Mouse (Mus musculus): ENCODE data around the gene Rps6kc1. TPM values are rescaled to one million over a fixed set of nuclear protein-coding genes. Genes with fewer than 3 reads are reported as not detected.
A peak's percentile ranks its signal among the peaks of the same experiment; 100 is the strongest.
"Not testable (repeated sequence)": the region's sequence is repeated elsewhere in the genome, so short reads cannot be mapped to it uniquely, and the experiment has no call there.

Gene Rps6kc1
- polyA plus RNA-seq, 1 experiment from 2014 or later: 17.6 TPM

- Histone ChIP-seq H3K9me3 (replicated peaks; ENCODE audit: control insufficient read depth, low read length) (no peaks in the 10 kb centered on the region), H3K27ac (replicated peaks; ENCODE audit: low read depth, low read length) (no peak overlapping the region), H3K4me2 (ENCODE audit: low read depth, low read length) (no peak overlapping the region), H3K4me1 (ENCODE audit: control insufficient read depth, insufficient read depth, low read length) (no peaks in the 10 kb centered on the region), H3K36me3 (replicated peaks; ENCODE audit: control insufficient read depth, insufficient read depth, low read depth, low read length) (peaks cover 5% of the 10 kb centered on the region), H3K9ac (replicated peaks; ENCODE audit: low read length) (no peak overlapping the region), H3K27me3 (ENCODE audit: control insufficient read depth, insufficient read depth, low read length) (no peaks in the 10 kb centered on the region), H3K4me3 (ENCODE audit: low read depth, low read length) (no peak overlapping the region)
- no peak for DNase-seq (ENCODE audit: low spot score)
- ATAC-seq (replicated peaks; ENCODE audit: insufficient number of reproducible peaks, low FRiP score, low TSS enrichment, low read depth): no peak
- WGBS: 84% methylated on average over 7 of the region's 7 CpGs
Observed at GRCm38 (mm10) chr1:190939803-190940202, 28.2 kb upstream of the Rps6kc1 start.

GRCm38 (mm10) chr1:190930181-190930580, 18.6 kb upstream of the Rps6kc1 start:
- no peak for DNase-seq (ENCODE audit: low spot score)
- ATAC-seq (replicated peaks; ENCODE audit: insufficient number of reproducible peaks, low FRiP score, low TSS enrichment, low read depth): no peak
- Histone ChIP-seq H3K4me3 (ENCODE audit: low read depth, low read length) (no peak overlapping the region), H3K9ac (replicated peaks; ENCODE audit: low read length) (no peak overlapping the region), H3K27ac (replicated peaks; ENCODE audit: low read depth, low read length) (no peak overlapping the region), H3K4me2 (ENCODE audit: low read depth, low read length) (no peak overlapping the region), H3K36me3 (replicated peaks; ENCODE audit: control insufficient read depth, insufficient read depth, low read depth, low read length) (no peaks in the 10 kb centered on the region; the same call in 1 of the 2 replicates), H3K4me1 (ENCODE audit: control insufficient read depth, insufficient read depth, low read length) (no peaks in the 10 kb centered on the region), H3K9me3 (replicated peaks; ENCODE audit: control insufficient read depth, low read length) (no peaks in the 10 kb centered on the region), H3K27me3 (ENCODE audit: control insufficient read depth, insufficient read depth, low read length) (no peaks in the 10 kb centered on the region)
- 86% methylated on average over 6 of the region's 6 CpGs for WGBS

- H3K4me2 ChIP-seq (ENCODE audit: low read depth, low read length): peak overlapping the region; percentile 60
- ATAC-seq (replicated peaks; ENCODE audit: insufficient number of reproducible peaks, low FRiP score, low TSS enrichment, low read depth): 0 out of 2 replicates have a peak, but pooled peaks have one; percentile 34
- 9% methylated on average over 27 of the region's 27 CpGs for WGBS
- no peaks in the 10 kb centered on the region for H3K9me3 ChIP-seq (replicated peaks; ENCODE audit: control insufficient read depth, low read length)
- DNase-seq (ENCODE audit: low spot score): peak; percentile 21
- peak overlapping the region; percentile 79 for H3K4me3 ChIP-seq (ENCODE audit: low read depth, low read length)
- H3K36me3 ChIP-seq (replicated peaks; ENCODE audit: control insufficient read depth, insufficient read depth, low read depth, low read length): no peaks in the 10 kb centered on the region
- peak overlapping the region; percentile 96 for H3K9ac ChIP-seq (replicated peaks; ENCODE audit: low read length)
- H3K27me3 ChIP-seq (ENCODE audit: control insufficient read depth, insufficient read depth, low read length): no peaks in the 10 kb centered on the region
- H3K27ac ChIP-seq (replicated peaks; ENCODE audit: low read depth, low read length): peak overlapping the region; percentile 96
- H3K4me1 ChIP-seq (ENCODE audit: control insufficient read depth, insufficient read depth, low read length): no peaks in the 10 kb centered on the region
Observed at GRCm38 (mm10) chr1:190929010-190929695, 17.6 kb upstream of the Rps6kc1 start.

- Histone ChIP-seq H3K9ac (replicated peaks; ENCODE audit: low read length) (peak overlapping the region; percentile 96), H3K4me1 (ENCODE audit: control insufficient read depth, insufficient read depth, low read length) (no peaks in the 10 kb centered on the region), H3K9me3 (replicated peaks; ENCODE audit: control insufficient read depth, low read length) (no peaks in the 10 kb centered on the region), H3K4me2 (ENCODE audit: low read depth, low read length) (peak overlapping the region; percentile 60), H3K36me3 (replicated peaks; ENCODE audit: control insufficient read depth, insufficient read depth, low read depth, low read length) (no peaks in the 10 kb centered on the region), H3K4me3 (ENCODE audit: low read depth, low read length) (peak overlapping the region; percentile 79), H3K27ac (replicated peaks; ENCODE audit: low read depth, low read length) (peak overlapping the region; percentile 96), H3K27me3 (ENCODE audit: control insufficient read depth, insufficient read depth, low read length) (no peaks in the 10 kb centered on the region)
- under 1% methylated on average over 54 of the region's 79 CpGs for WGBS
- ATAC-seq (replicated peaks; ENCODE audit: insufficient number of reproducible peaks, low FRiP score, low TSS enrichment, low read depth) (peak; percentile 96), DNase-seq (ENCODE audit: low spot score) (peak; percentile 97)
Observed at GRCm38 (mm10) chr1:190928370-190929009, 16.9 kb upstream of the Rps6kc1 start.

- H3K4me1 ChIP-seq (ENCODE audit: control insufficient read depth, insufficient read depth, low read length): no peaks in the 10 kb centered on the region
- ATAC-seq (replicated peaks; ENCODE audit: insufficient number of reproducible peaks, low FRiP score, low TSS enrichment, low read depth) (no peak), DNase-seq (ENCODE audit: low spot score) (no peak)
- H3K9ac ChIP-seq (replicated peaks; ENCODE audit: low read length): peak overlapping the region; percentile 96
- H3K27ac ChIP-seq (replicated peaks; ENCODE audit: low read depth, low read length): 0 out of 2 replicates have a peak overlapping the region, but pooled peaks have one; percentile 1
- no peaks in the 10 kb centered on the region for H3K27me3 ChIP-seq (ENCODE audit: control insufficient read depth, insufficient read depth, low read length)
- H3K4me3 ChIP-seq (ENCODE audit: low read depth, low read length): peak overlapping the region; percentile 79
- H3K4me2 ChIP-seq (ENCODE audit: low read depth, low read length): peak overlapping the region; percentile 50
- WGBS: 24% methylated on average over 16 of the region's 16 CpGs
- no peaks in the 10 kb centered on the region for H3K36me3 ChIP-seq (replicated peaks; ENCODE audit: control insufficient read depth, insufficient read depth, low read depth, low read length)
- no peaks in the 10 kb centered on the region for H3K9me3 ChIP-seq (replicated peaks; ENCODE audit: control insufficient read depth, low read length)
Observed at GRCm38 (mm10) chr1:190927751-190928369, 16.3 kb upstream of the Rps6kc1 start.

- Histone ChIP-seq H3K4me3 (ENCODE audit: low read depth, low read length) (no peak overlapping the region), H3K4me1 (ENCODE audit: control insufficient read depth, insufficient read depth, low read length) (no peaks in the 10 kb centered on the region), H3K9me3 (replicated peaks; ENCODE audit: control insufficient read depth, low read length) (no peaks in the 10 kb centered on the region), H3K27me3 (ENCODE audit: control insufficient read depth, insufficient read depth, low read length) (no peaks in the 10 kb centered on the region), H3K27ac (replicated peaks; ENCODE audit: low read depth, low read length) (no peak overlapping the region), H3K9ac (replicated peaks; ENCODE audit: low read length) (no peak overlapping the region), H3K4me2 (ENCODE audit: low read depth, low read length) (no peak overlapping the region), H3K36me3 (replicated peaks; ENCODE audit: control insufficient read depth, insufficient read depth, low read depth, low read length) (no peaks in the 10 kb centered on the region)
- ATAC-seq (replicated peaks; ENCODE audit: insufficient number of reproducible peaks, low FRiP score, low TSS enrichment, low read depth) (no peak), DNase-seq (ENCODE audit: low spot score) (no peak)
- WGBS: 90% methylated on average over 3 of the region's 3 CpGs
Observed at GRCm38 (mm10) chr1:190927311-190927710, 15.7 kb upstream of the Rps6kc1 start.

GRCm38 (mm10) chr1:190924812-190925211, 13.2 kb upstream of the Rps6kc1 start, which contains the start of gene Angel2:
Gene Angel2 (plus strand): TSS chr1:190925112.
- not testable (repeated sequence) for H3K36me3 ChIP-seq (replicated peaks; ENCODE audit: control insufficient read depth, insufficient read depth, low read depth, low read length); H3K9ac ChIP-seq (replicated peaks; ENCODE audit: low read length); H3K4me2 ChIP-seq (ENCODE audit: low read depth, low read length); H3K4me1 ChIP-seq (ENCODE audit: control insufficient read depth, insufficient read depth, low read length); H3K27me3 ChIP-seq (ENCODE audit: control insufficient read depth, insufficient read depth, low read length); H3K4me3 ChIP-seq (ENCODE audit: low read depth, low read length); H3K9me3 ChIP-seq (replicated peaks; ENCODE audit: control insufficient read depth, low read length); H3K27ac ChIP-seq (replicated peaks; ENCODE audit: low read depth, low read length); ATAC-seq (replicated peaks; ENCODE audit: insufficient number of reproducible peaks, low FRiP score, low TSS enrichment, low read depth); DNase-seq (ENCODE audit: low spot score)
- WGBS: 76% methylated on average over 3 of the region's 3 CpGs
